Mouse (Mus musculus) liver, embryonic 12.5 days (tissue): Measurements from ENCODE around the gene Gpr75. TPM values are rescaled to one million over a fixed set of nuclear protein-coding genes. Genes with fewer than 3 reads are reported as not detected.

Experiments used
- ATAC-seq: fragments of 200-750 bp; cut with Nextera tagmentation; 2 replicates; pipeline ENCODE4 v1.8.0; 2017; ENCODE audit warnings: moderate number of reproducible peaks, mild to moderate bottlenecking, moderate library complexity
- H3K27ac ChIP-seq: fragments of 300-500 bp; sonication (generic); 2 replicates; pipeline ENCODE4 v1.5.1; 2016; ENCODE audit warnings: mild to moderate bottlenecking
- H3K27me3 ChIP-seq: fragments of 300-500 bp; sonication (generic); replicated peaks from 2 replicates; pipeline ENCODE4 v1.6.1; 2016; ENCODE audit warnings: mild to moderate bottlenecking, moderate library complexity
- H3K36me3 ChIP-seq: fragments of 300-500 bp; sonication (generic); 2 replicates; pipeline ENCODE4 v1.6.1; 2016; ENCODE audit warnings: mild to moderate bottlenecking, moderate library complexity
- H3K4me1 ChIP-seq: fragments of 300-500 bp; sonication (generic); 2 replicates; pipeline ENCODE4 v1.6.1; 2016
- H3K4me2 ChIP-seq: fragments of 300-500 bp; sonication (generic); 2 replicates; pipeline ENCODE4 v1.6.1; 2016; ENCODE audit warnings: mild to moderate bottlenecking, moderate library complexity
- H3K4me3 ChIP-seq: fragments of 300-500 bp; sonication (generic); 2 replicates; pipeline ENCODE4 v1.5.1; 2016; ENCODE audit warnings: mild to moderate bottlenecking, moderate library complexity
- H3K9ac ChIP-seq: fragments of 300-500 bp; sonication (generic); 2 replicates; pipeline ENCODE4 v1.6.1; 2016; ENCODE audit warnings: mild to moderate bottlenecking, moderate library complexity
- H3K9me3 ChIP-seq: fragments of 300-500 bp; sonication (generic); replicated peaks from 2 replicates; pipeline ENCODE4 v1.6.1; 2016; ENCODE audit warnings: mild to moderate bottlenecking, moderate library complexity
- WGBS: fragments of 180-500 bp; shearing (Covaris S2); methylation state at CpG from one replicate; pipeline ENCODE4 v1.1.7; 2016; ENCODE audit not compliant: insufficient replicate concordance; 5-methylcytosine and 5-hydroxymethylcytosine counted together
- polyA plus RNA-seq: library from polyadenylated mRNA; unstranded; fragments of >200 nt; fragmentation: Nextera tagmentation; extraction: Ambion mirVana; gene quantifications from 2 replicates; pipeline ENCODE4 v1.2.1, GENCODE M21; 2016

The Gpr75 gene
- polyA plus RNA-seq: not detected in 2 replicates

GRCm38 (mm10) chr11:30885171-30885871 lies at the start of gene Gpr75, which contains the start of gene Asb3:
TSS of gene Gpr75 (plus strand) at chr11:30885358.
TSS of gene Asb3 (plus strand) at chr11:30885416.
- H3K27ac ChIP-seq: no peak within 1 kb of the TSS
- 5% methylated on average over 40 of the region's 41 CpGs for WGBS
- peak within 1 kb of the TSS; percentile 43 for H3K4me3 ChIP-seq
- ATAC-seq: peak; percentile 82
- H3K4me1 ChIP-seq: peaks cover 10% of the 10 kb centered on the region
- peak within 1 kb of the TSS; percentile 70 for H3K4me2 ChIP-seq
- peaks cover 23% of the 10 kb centered on the region for H3K27me3 ChIP-seq
- H3K36me3 ChIP-seq: peaks cover under 1% of the 10 kb centered on the region; the same call in 1 of the 2 replicates
- no peaks in the 10 kb centered on the region for H3K9me3 ChIP-seq
- H3K9ac ChIP-seq: peak within 1 kb of the TSS; percentile 12; the same call in 1 of the 2 replicates

GRCm38 (mm10) chr11:30838793-30839192 lies 46.4 kb upstream of the Gpr75 start:
- ATAC-seq: no peak
- Histone ChIP-seq H3K27me3 (no peaks in the 10 kb centered on the region), H3K4me3 (no peak overlapping the region), H3K9me3 (no peaks in the 10 kb centered on the region), H3K9ac (no peak overlapping the region), H3K27ac (no peak overlapping the region), H3K36me3 (peaks cover 75% of the 10 kb centered on the region), H3K4me1 (no peaks in the 10 kb centered on the region), H3K4me2 (no peak overlapping the region)
- 79% methylated on average over 2 of the region's 2 CpGs for WGBS

GRCm38 (mm10) chr11:30844355-30844754 lies 40.8 kb upstream of the Gpr75 start:
- H3K4me1 ChIP-seq: no peaks in the 10 kb centered on the region
- H3K4me3 ChIP-seq: no peak overlapping the region
- no peak for ATAC-seq
- H3K9ac ChIP-seq: no peak overlapping the region
- H3K9me3 ChIP-seq: no peaks in the 10 kb centered on the region
- H3K27ac ChIP-seq: no peak overlapping the region
- no peak overlapping the region for H3K4me2 ChIP-seq
- WGBS: 97% methylated on average over 1 of the region's 1 CpGs
- no peaks in the 10 kb centered on the region for H3K27me3 ChIP-seq
- peaks cover 65% of the 10 kb centered on the region for H3K36me3 ChIP-seq

GRCm38 (mm10) chr11:30872425-30872824 lies 12.7 kb upstream of the Gpr75 start:
- ATAC-seq: no peak
- Histone ChIP-seq H3K9ac (no peak overlapping the region), H3K4me3 (no peak overlapping the region), H3K9me3 (no peaks in the 10 kb centered on the region), H3K27ac (no peak overlapping the region), H3K4me2 (no peak overlapping the region), H3K27me3 (no peaks in the 10 kb centered on the region), H3K36me3 (peaks cover 51% of the 10 kb centered on the region), H3K4me1 (no peaks in the 10 kb centered on the region)

DNA sequence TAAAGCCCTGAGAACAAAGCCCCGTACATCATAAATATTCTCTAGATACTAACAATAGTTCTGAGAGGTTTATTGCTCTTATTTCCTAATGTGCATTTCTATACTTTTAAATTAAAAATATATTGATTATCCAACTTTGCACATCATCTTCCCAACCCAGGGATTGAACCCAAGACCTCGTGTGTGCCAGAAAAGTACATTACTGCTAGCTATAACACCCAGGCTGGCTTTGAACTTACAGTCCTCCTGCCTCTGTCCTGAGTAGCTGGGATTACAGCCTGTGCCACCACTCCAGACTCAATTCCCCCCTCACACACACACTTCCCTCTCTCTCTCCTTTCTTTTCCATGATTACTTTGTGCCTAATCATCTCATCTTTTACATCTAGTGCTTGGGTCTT lies 3.0 kb downstream of the Gpr75 start:
- ATAC-seq: no peak
- 67% methylated on average over 2 of the region's 2 CpGs for WGBS
- no peak overlapping the region for H3K4me3 ChIP-seq
- peaks cover 10% of the 10 kb centered on the region for H3K4me1 ChIP-seq
- no peak overlapping the region for H3K9ac ChIP-seq
- H3K36me3 ChIP-seq: no peaks in the 10 kb centered on the region
- H3K27ac ChIP-seq: no peak overlapping the region
- no peak overlapping the region for H3K4me2 ChIP-seq
- H3K27me3 ChIP-seq: peaks cover 23% of the 10 kb centered on the region
- H3K9me3 ChIP-seq: no peaks in the 10 kb centered on the region

DNA sequence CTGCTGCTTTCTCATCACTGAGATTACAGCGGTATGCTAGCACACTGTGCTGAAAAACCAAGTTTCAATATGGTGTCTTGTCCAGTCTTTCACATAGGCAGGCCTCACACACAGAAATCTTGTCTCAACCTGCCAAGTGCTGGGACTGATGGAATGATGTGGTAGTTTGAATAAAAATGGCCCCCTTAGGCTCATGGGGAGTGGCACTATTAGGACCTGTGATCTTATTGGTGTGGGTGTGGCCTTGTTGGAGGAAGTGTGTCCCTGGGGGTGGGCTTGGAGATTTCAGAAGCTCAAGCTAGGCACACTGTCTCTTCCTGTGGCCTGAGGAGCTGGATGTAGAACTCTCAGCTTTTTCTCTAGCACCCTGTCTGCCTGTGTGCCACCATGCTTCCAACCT lies 11.0 kb downstream of the Gpr75 start:
- Histone ChIP-seq H3K27ac (no peak overlapping the region), H3K4me3 (no peak overlapping the region), H3K9me3 (no peaks in the 10 kb centered on the region), H3K9ac (no peak overlapping the region), H3K4me1 (no peaks in the 10 kb centered on the region), H3K27me3 (no peaks in the 10 kb centered on the region), H3K4me2 (no peak overlapping the region), H3K36me3 (no peaks in the 10 kb centered on the region)
- no peak for ATAC-seq
- 87% methylated on average over 1 of the region's 1 CpGs for WGBS

- Histone ChIP-seq H3K9me3 (no peaks in the 10 kb centered on the region), H3K9ac (no peak overlapping the region), H3K36me3 (no peaks in the 10 kb centered on the region), H3K4me3 (no peak overlapping the region), H3K27me3 (no peaks in the 10 kb centered on the region), H3K4me1 (no peaks in the 10 kb centered on the region), H3K27ac (no peak overlapping the region), H3K4me2 (no peak overlapping the region)
- no peak for ATAC-seq
These were observed 14.2 kb downstream of the Gpr75 start for GRCm38 (mm10) chr11:30899312-30899711.

DNA sequence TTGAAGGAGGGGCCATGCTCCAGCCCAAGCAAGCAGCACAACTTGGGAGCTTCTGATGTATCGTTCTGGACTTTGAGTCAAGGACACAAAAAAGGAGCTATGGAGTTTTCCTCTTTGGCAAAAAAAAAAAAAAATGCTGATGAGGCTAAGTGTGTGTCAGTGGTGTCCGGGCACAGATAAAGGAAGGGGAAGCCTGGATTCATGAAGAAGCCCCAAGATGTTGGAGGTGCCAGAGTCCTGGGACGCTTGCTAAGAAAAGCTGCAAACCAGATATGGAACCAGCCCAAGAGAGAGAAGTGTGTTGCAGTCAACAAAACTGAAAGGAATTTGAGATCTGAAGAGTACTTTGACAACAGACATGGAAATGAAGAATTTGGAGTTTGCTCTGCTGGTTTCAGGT lies 27.2 kb downstream of the Gpr75 start:
- no peak for ATAC-seq
- Histone ChIP-seq H3K4me1 (no peaks in the 10 kb centered on the region), H3K36me3 (no peaks in the 10 kb centered on the region), H3K4me2 (no peak overlapping the region), H3K27ac (no peak overlapping the region), H3K9ac (no peak overlapping the region), H3K9me3 (no peaks in the 10 kb centered on the region), H3K27me3 (no peaks in the 10 kb centered on the region), H3K4me3 (no peak overlapping the region)
- WGBS: 76% methylated on average over 3 of the region's 3 CpGs

DNA sequence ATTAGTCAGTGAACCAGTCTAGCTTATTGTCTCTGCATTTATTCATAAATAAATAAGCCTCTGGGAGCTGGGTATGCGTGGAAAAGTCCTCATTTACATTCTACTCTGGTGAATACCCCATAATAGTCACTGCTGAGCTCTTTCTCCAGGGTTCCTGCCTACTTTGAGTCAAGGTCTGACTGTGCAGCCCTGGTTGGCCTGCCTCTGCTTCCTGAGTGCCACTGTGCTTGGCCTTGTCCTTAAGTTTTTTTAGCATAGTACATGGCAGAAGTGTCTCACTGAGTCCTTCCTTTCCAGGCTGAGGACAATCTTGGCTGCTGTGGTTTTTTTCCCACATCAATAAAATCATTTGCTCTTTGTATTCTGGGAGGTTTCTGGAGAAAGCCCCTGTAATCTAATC lies 35.5 kb downstream of the Gpr75 start:
- no peak overlapping the region for H3K4me2 ChIP-seq
- ATAC-seq: no peak

DNA sequence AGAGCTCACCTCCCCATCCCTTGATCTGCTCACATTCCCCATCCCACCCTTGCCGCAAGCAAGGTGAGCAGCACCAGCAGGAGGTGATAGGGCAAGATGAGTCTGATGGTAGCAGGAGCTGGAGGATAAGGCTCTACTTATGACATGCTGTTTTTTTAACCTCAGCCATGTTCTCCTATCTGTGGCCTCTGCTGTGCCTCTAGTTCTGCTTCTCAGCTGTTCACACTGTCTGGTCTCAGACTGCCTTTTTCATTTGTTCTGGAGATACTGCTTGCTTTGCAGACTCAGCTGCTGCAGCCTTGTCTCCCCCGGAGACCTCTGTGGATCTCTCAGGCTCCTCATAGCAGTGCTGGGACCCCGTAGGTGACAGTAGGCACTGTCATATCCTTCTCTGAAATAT lies 38.1 kb downstream of the Gpr75 start:
- Histone ChIP-seq H3K4me2 (no peak overlapping the region), H3K9me3 (no peaks in the 10 kb centered on the region), H3K4me3 (no peak overlapping the region), H3K27ac (no peak overlapping the region), H3K4me1 (peaks cover 3% of the 10 kb centered on the region), H3K36me3 (peaks cover 19% of the 10 kb centered on the region), H3K27me3 (no peaks in the 10 kb centered on the region), H3K9ac (no peak overlapping the region)
- ATAC-seq: no peak
- 79% methylated on average over 3 of the region's 3 CpGs for WGBS

More for the DNA sequence above, 35.5 kb downstream of the Gpr75 start:
- no peaks in the 10 kb centered on the region for H3K9me3 ChIP-seq
- H3K27ac ChIP-seq: no peak overlapping the region
- H3K27me3 ChIP-seq: no peaks in the 10 kb centered on the region
- no peaks in the 10 kb centered on the region for H3K4me1 ChIP-seq
- no peak overlapping the region for H3K9ac ChIP-seq
- H3K4me3 ChIP-seq: no peak overlapping the region
- 71% methylated on average over 1 of the region's 1 CpGs for WGBS
- H3K36me3 ChIP-seq: peaks cover 6% of the 10 kb centered on the region

- H3K9ac ChIP-seq: no peak overlapping the region
- ATAC-seq: peak; percentile 74
- no peaks in the 10 kb centered on the region for H3K9me3 ChIP-seq
- H3K27ac ChIP-seq: no peak overlapping the region
- no peaks in the 10 kb centered on the region for H3K27me3 ChIP-seq
- no peak overlapping the region for H3K4me3 ChIP-seq
- H3K4me1 ChIP-seq: peaks cover 8% of the 10 kb centered on the region
- H3K4me2 ChIP-seq: no peak overlapping the region
- H3K36me3 ChIP-seq: peaks cover 44% of the 10 kb centered on the region
These were observed 42.9 kb downstream of the Gpr75 start for GRCm38 (mm10) chr11:30928079-30928478.

GRCm38 (mm10) chr11:30928498-30928897 lies 43.3 kb downstream of the Gpr75 start:
- no peaks in the 10 kb centered on the region for H3K9me3 ChIP-seq
- no peak overlapping the region for H3K9ac ChIP-seq
- no peak for ATAC-seq
- WGBS: 79% methylated on average over 1 of the region's 1 CpGs
- H3K4me2 ChIP-seq: no peak overlapping the region
- peaks cover 8% of the 10 kb centered on the region for H3K4me1 ChIP-seq
- no peaks in the 10 kb centered on the region for H3K27me3 ChIP-seq
- no peak overlapping the region for H3K4me3 ChIP-seq
- peaks cover 45% of the 10 kb centered on the region for H3K36me3 ChIP-seq
- no peak overlapping the region for H3K27ac ChIP-seq
